Mouse (Mus musculus) neural tube, embryonic 11.5 days (tissue): ENCODE data around the gene Ank2. TPM values are rescaled to one million over a fixed set of nuclear protein-coding genes. Genes with fewer than 3 reads are reported as not detected.

Source experiments
- ATAC-seq: fragments of 200-750 bp; cut with Nextera tagmentation; 2 replicates; pipeline ENCODE4 v1.8.0; 2017; ENCODE audit warnings: moderate number of reproducible peaks, mild to moderate bottlenecking, moderate TSS enrichment, moderate library complexity; ENCODE audit not compliant: insufficient read depth, low FRiP score, low TSS enrichment
- DNase-seq: peaks from one replicate; pipeline ENCODE4 v3.0.0-alpha.2; 2015; ENCODE audit warnings: low spot score
- H3K27ac ChIP-seq: fragments of 300-500 bp; sonication (generic); 2 replicates; pipeline ENCODE4 v1.5.1; 2014; ENCODE audit warnings: low read depth, mild to moderate bottlenecking, low read length
- H3K27me3 ChIP-seq: fragments of 300-500 bp; sonication (generic); 2 replicates; pipeline ENCODE4 v1.6.1; 2014; ENCODE audit warnings: mild to moderate bottlenecking, low read length, mixed read lengths; ENCODE audit not compliant: control insufficient read depth, insufficient read depth
- H3K36me3 ChIP-seq: fragments of 300-500 bp; sonication (generic); 2 replicates; pipeline ENCODE4 v1.6.1; 2014; ENCODE audit warnings: mild to moderate bottlenecking, low read length, moderate library complexity, mixed read lengths; ENCODE audit not compliant: control insufficient read depth, insufficient read depth
- H3K4me1 ChIP-seq: fragments of 300-500 bp; sonication (generic); 2 replicates; pipeline ENCODE4 v1.6.1; 2014; ENCODE audit warnings: low read length, mixed read lengths; ENCODE audit not compliant: control insufficient read depth, insufficient read depth
- H3K4me2 ChIP-seq: fragments of 300-500 bp; sonication (generic); 2 replicates; pipeline ENCODE4 v1.6.1; 2014; ENCODE audit warnings: low read depth, mild to moderate bottlenecking, moderate library complexity
- H3K4me3 ChIP-seq: fragments of 300-500 bp; sonication (generic); 2 replicates; pipeline ENCODE4 v1.5.1; 2014; ENCODE audit warnings: low read depth, low read length
- H3K9ac ChIP-seq: fragments of 300-500 bp; sonication (generic); 2 replicates; pipeline ENCODE4 v1.6.1; 2014; ENCODE audit warnings: mild to moderate bottlenecking, low read length
- H3K9me3 ChIP-seq: fragments of 300-500 bp; sonication (generic); 2 replicates; pipeline ENCODE4 v1.6.1; 2016; ENCODE audit warnings: low read length; ENCODE audit not compliant: control insufficient read depth
- WGBS: fragments of 180-500 bp; shearing (Covaris S2); extraction: QIAGEN DNeasy Blood & Tissue Kit; methylation state at CpG from one replicate; pipeline ENCODE4 v1.1.7; 2014; 5-methylcytosine and 5-hydroxymethylcytosine counted together
- polyA plus RNA-seq: library from polyadenylated mRNA; unstranded; fragments of >200 nt; fragmentation: Nextera tagmentation; extraction: Ambion mirVana; gene quantifications from 2 replicates; pipeline ENCODE4 v1.2.1, GENCODE M21; 2014

Ank2 gene
- polyA plus RNA-seq, 1 experiment from 2014 or later, result 64.8 TPM

DNA sequence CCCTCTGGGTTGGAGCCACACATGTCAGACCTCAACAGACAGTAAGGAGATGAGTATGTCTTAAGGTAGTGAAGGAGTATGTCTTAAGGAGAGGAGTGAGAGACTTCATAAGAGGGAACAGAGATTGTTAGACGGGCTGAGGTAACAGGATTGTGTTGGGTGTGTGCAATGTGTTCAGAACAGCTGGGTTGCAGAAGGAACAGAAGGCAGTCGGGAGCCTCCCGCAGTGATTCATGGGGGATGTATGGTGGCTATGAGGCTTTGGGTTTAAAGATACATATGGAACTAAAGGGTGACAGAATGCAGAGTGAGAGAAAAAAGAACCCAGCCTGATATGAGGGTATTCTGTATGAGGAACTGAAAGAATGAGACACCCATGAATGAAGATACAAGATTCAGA lies 464.2 kb downstream of the Ank2 start:
- Histone ChIP-seq H3K4me2 (no peak overlapping the region), H3K4me1 (no peaks in the 10 kb centered on the region), H3K9me3 (no peaks in the 10 kb centered on the region), H3K27me3 (no peaks in the 10 kb centered on the region), H3K36me3 (no peaks in the 10 kb centered on the region), H3K4me3 (no peak overlapping the region), H3K27ac (no peak overlapping the region), H3K9ac (no peak overlapping the region)
- DNase-seq (no peak), ATAC-seq (no peak)
- 89% methylated on average over 3 of the region's 3 CpGs for WGBS

DNA sequence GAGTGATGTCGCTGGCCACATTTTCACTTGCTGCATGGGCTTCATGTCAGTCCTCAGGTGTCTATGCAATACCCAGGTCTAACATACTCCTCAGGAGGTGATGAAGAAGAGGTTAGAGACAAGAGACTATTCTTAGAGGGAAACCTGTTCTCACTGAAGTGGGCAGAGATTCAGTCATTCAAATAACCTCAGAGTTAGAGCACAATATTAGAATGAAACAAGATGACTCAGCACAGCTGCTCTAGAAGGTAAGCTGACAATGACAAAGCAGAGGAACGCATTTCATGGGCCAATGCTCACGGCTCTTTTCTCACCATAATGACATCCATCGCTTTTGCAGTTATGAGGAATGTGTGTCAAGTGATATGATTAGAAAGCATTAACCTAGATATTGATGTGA lies 475.2 kb downstream of the Ank2 start:
- DNase-seq (no peak), ATAC-seq (no peak)
- H3K27me3 ChIP-seq, result no peaks in the 10 kb centered on the region
- no peak overlapping the region for H3K4me3 ChIP-seq
- no peaks in the 10 kb centered on the region for H3K36me3 ChIP-seq
- no peak overlapping the region for H3K4me2 ChIP-seq
- H3K4me1 ChIP-seq, result no peaks in the 10 kb centered on the region
- H3K9ac ChIP-seq, result no peak overlapping the region
- no peak overlapping the region for H3K27ac ChIP-seq
- no peaks in the 10 kb centered on the region for H3K9me3 ChIP-seq
- WGBS, result 91% methylated on average over 4 of the region's 4 CpGs

DNA sequence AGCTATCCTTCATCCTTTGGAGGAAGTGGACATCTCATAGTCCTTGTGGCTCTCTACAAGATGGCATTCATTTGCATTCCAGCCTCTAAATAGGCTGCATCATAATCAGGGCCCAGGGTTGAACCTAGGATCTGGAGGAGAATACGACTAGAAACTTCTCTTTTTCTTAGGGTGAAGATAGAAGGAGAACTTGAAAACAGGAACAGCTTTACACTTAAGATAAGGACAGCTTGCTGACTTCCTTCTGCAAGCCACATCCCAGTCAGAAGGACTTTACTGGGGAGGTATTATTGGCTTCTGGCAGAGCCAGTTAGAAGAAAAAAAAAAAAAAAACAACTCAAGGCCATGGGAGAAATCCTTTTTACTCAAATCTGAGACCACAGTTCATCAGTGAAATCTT lies 479.0 kb downstream of the Ank2 start:
- Histone ChIP-seq H3K4me3 (no peak overlapping the region), H3K27me3 (no peaks in the 10 kb centered on the region), H3K36me3 (no peaks in the 10 kb centered on the region; the same call in 1 of the 2 replicates), H3K4me2 (no peak overlapping the region), H3K9me3 (no peaks in the 10 kb centered on the region), H3K9ac (no peak overlapping the region), H3K27ac (no peak overlapping the region), H3K4me1 (no peaks in the 10 kb centered on the region)
- DNase-seq (no peak), ATAC-seq (no peak)
- WGBS, result 81% methylated on average over 1 of the region's 1 CpGs

DNA sequence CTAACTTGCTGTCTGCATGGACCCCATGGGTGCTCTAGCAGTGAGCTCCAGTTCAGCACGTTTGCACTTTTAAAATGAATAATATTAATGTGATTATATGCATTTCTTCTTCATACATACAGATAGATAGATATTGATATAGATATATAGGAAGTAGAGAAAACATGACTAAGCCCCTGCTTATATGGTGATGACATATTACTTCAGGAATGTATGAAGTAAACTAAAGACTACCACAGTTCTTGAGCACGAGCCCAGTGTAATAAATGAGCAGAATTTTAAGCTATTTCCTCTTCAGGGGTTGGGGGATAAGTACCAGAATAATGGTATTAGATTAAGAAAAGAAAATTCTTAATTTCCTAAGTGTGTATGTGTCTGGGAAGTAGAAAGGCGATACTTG lies 479.4 kb downstream of the Ank2 start:
- Histone ChIP-seq H3K27ac (no peak overlapping the region), H3K4me1 (no peaks in the 10 kb centered on the region), H3K9me3 (no peaks in the 10 kb centered on the region), H3K36me3 (no peaks in the 10 kb centered on the region; the same call in 1 of the 2 replicates), H3K4me2 (no peak overlapping the region), H3K27me3 (no peaks in the 10 kb centered on the region), H3K9ac (no peak overlapping the region), H3K4me3 (no peak overlapping the region)
- WGBS, result 86% methylated on average over 3 of the region's 3 CpGs
- ATAC-seq, result no peak
- DNase-seq, result no peak

DNA sequence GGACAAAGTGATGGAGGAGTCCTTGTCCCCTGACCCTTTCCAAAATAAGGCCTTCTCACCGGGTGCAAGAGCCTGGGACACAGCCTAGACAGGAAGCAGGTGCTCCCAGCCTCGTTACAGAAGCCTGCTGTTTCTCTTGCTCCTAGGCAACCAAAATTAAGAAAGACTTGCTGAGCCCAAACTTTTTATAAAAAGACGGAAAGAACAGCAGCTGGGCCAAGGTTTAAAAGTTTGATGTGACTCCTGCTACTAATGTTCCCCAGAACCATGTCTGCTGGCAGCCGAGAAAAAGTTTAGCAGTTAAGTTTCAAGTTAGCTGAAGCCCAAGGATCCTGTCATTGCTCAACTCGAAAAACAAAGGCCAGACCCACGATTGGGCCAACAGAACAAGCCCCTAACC lies 480.0 kb downstream of the Ank2 start:
- ATAC-seq (no peak), DNase-seq (no peak)
- Histone ChIP-seq H3K4me2 (no peak overlapping the region), H3K36me3 (no peaks in the 10 kb centered on the region; the same call in 1 of the 2 replicates), H3K4me3 (no peak overlapping the region), H3K27ac (no peak overlapping the region), H3K9ac (no peak overlapping the region), H3K4me1 (no peaks in the 10 kb centered on the region), H3K27me3 (no peaks in the 10 kb centered on the region), H3K9me3 (no peaks in the 10 kb centered on the region)
- WGBS, result 57% methylated on average over 6 of the region's 6 CpGs

DNA sequence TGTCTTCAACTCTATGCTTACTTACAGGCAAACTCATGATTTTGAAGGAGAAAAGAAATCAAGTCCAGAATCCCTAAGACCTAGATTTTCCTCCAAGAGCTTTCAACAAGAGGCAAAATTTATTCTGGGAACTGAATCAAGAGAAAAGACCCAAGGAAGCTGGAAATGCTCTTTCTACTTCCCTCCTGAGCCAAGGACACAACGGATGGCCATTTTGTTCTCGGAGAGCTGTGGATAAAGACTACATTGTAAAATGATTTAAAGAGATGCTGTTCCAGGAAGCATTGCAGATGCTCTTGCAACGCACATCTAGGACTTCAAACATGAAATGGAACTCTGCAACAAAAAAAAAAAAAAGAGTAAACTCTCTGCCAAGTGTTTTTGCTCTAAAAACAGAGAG lies 481.6 kb downstream of the Ank2 start:
- DNase-seq, result no peak
- Histone ChIP-seq H3K36me3 (no peaks in the 10 kb centered on the region; the same call in 1 of the 2 replicates), H3K9ac (no peak overlapping the region), H3K4me1 (no peaks in the 10 kb centered on the region), H3K27ac (no peak overlapping the region), H3K4me2 (no peak overlapping the region), H3K9me3 (no peaks in the 10 kb centered on the region), H3K27me3 (no peaks in the 10 kb centered on the region), H3K4me3 (no peak overlapping the region)
- 70% methylated on average over 3 of the region's 3 CpGs for WGBS
- no peak for ATAC-seq

DNA sequence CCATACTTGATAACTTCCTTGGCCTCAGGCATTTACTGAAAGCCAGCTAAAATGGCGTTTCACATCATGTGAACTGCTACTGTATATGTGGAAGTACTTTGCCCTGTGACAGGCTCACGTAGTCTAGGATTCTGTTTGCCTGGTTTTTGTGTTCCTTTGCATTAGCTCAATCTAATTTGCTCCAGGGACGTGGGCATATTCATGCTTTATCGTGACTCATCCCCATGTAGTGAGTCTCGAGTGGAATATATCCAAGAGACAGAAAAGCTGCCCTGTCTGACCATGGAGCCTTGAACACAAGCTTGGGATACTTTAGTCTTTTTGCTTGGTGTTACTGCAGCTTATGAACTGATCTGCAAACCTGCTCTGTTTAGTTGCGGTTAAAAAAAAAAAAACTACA lies 483.6 kb downstream of the Ank2 start:
- Histone ChIP-seq H3K4me2 (no peak overlapping the region), H3K4me1 (no peaks in the 10 kb centered on the region), H3K36me3 (no peaks in the 10 kb centered on the region; the same call in 1 of the 2 replicates), H3K27ac (no peak overlapping the region), H3K27me3 (no peaks in the 10 kb centered on the region), H3K9ac (no peak overlapping the region), H3K4me3 (no peak overlapping the region), H3K9me3 (no peaks in the 10 kb centered on the region)
- DNase-seq, result no peak
- WGBS, result 95% methylated on average over 6 of the region's 6 CpGs
- ATAC-seq, result no peak

DNA sequence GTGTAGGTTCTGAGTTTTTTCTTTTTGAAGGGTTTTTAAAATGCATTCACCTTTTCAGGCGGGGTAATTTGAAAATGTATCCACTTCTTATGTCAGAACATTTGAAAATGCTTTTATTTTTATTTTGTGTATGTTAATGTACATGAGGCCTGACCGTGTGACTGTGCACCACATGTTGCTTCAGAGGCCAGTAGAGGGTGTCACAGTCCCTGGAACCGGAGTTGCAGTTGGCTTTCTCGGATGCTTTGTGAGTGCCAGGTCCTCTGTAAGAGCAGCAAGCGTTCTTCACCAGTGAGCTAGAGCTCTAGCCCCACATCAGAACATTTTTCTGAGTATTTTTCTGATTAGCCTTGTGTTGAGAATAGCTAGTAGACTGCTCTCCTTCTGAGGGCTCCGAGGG lies 484.0 kb downstream of the Ank2 start:
- Histone ChIP-seq H3K36me3 (no peaks in the 10 kb centered on the region; the same call in 1 of the 2 replicates), H3K4me1 (no peaks in the 10 kb centered on the region), H3K4me3 (no peak overlapping the region), H3K27me3 (no peaks in the 10 kb centered on the region), H3K4me2 (no peak overlapping the region), H3K9ac (no peak overlapping the region), H3K27ac (no peak overlapping the region), H3K9me3 (no peaks in the 10 kb centered on the region)
- 79% methylated on average over 6 of the region's 6 CpGs for WGBS
- no peak for ATAC-seq
- DNase-seq, result no peak

DNA sequence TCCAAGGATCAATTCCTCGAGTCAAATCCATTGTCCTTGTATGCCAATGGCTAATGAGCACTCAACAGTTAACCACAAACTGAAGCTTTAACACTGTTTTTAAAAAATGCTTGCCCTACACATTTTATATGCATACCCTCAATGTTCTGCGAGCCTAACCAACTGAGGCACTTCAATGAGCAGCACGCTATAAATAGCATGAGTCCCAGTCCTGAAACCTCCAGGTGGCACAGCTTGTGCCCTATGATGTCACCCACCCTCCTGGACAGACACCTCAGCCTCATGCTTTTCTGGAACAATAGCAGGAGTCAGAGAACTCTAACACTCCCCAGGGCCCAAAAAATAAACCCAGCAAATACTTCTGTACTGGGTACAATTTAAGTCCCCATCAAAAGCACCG lies 485.2 kb downstream of the Ank2 start:
- WGBS, result 82% methylated on average over 4 of the region's 4 CpGs
- Histone ChIP-seq H3K4me3 (no peak overlapping the region), H3K9ac (no peak overlapping the region), H3K27me3 (no peaks in the 10 kb centered on the region), H3K36me3 (no peaks in the 10 kb centered on the region; the same call in 1 of the 2 replicates), H3K27ac (no peak overlapping the region), H3K9me3 (no peaks in the 10 kb centered on the region), H3K4me1 (no peaks in the 10 kb centered on the region), H3K4me2 (no peak overlapping the region)
- ATAC-seq (no peak), DNase-seq (no peak)
